Mouse (Mus musculus): ENCODE results near the gene Slc7a8.
"Not testable (repeated sequence)": the region's sequence is repeated elsewhere in the genome, so short reads cannot be mapped to it uniquely, and the experiment has no call there.

GRCm38 (mm10) chr14:54766937-54767336 is 14.8 kb downstream of the Slc7a8 start:
- not testable (repeated sequence) for TF ChIP-seq CTCF (IDR thresholded peaks at IDR 0.05; ENCODE audit: borderline replicate concordance, insufficient read depth, low read length); POLR2A (IDR thresholded peaks at IDR 0.05; ENCODE audit: low read depth, low read length)
